Mouse (Mus musculus): ENCODE measurements around the gene Gm6899. TPM values are rescaled to one million over a fixed set of nuclear protein-coding genes. Genes with fewer than 3 reads are reported as not detected.

The Gm6899 gene
- not detected in 2 replicates for polyA plus RNA-seq (2016; fragmentation: Nextera tagmentation; extraction: Ambion mirVana)

DNA sequence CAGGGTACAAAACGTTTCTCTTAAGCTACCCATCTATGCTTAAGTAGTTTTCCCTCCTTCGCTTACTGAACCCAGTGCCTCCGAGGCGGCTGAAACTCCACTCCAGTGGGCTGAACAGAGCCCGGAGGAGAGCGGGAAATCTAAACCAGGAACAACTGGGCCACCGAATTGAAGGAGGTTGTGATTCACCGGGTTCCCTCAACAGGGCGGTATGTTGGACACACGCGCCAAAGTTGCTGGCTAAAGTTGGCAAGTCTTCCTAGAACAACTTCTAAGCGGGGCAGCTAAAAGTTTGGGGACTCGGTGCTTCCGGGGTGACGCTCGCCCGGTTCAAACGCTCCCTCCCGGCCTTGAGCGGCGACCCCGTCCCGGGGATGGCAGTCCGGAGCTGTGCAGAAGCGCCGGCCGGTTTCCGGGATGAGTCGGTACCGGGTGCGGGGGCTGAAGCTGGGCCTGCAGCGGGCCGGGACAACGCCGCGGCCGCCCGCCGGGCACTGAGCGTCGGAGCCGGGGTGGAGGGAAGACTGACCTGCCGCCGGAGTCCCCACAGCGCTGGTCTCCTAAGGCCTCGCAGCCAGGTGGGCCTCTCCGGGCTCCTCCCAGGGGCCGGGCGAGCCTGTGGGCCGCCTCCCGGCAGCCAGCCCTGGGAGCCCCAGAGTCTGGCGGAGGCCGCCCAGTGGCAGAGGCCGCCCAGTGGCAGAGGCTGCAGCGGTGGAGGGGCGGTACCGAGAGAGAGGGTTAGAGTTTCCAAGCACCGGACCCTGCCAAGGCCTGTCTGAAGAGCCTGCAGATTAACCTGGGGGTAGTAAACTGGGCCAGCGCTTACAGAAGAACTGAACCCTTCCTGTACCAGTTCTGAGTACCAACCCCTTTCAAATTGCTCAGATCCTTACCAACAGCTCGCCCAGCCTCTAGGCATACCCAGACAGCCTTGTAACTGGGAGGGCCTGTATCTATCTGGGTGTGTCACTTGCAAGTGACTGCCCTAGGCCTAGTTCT lies at the start of gene Gm6899, which contains the start of gene Vrk2:
Gene Gm6899, plus strand, starts transcription at position 181 of the 999 bp plus-strand sequence.
Gene Vrk2, minus strand, starts transcription at position 939 of the 999 bp plus-strand sequence.
- no peaks in the 10 kb centered on the region for H3K9me3 ChIP-seq
- peak; percentile 84 for DNase-seq (ENCODE audit: low spot score)
- H3K27ac ChIP-seq, result peak within 1 kb of the TSS; percentile 95
- no peaks in the 10 kb centered on the region for H3K36me3 ChIP-seq
- under 1% methylated on average over 60 of the region's 60 CpGs for WGBS
- peaks cover 14% of the 10 kb centered on the region for H3K4me1 ChIP-seq (replicated peaks)
- H3K27me3 ChIP-seq (ENCODE audit: insufficient read depth, poor library complexity, severe bottlenecking), result no peaks in the 10 kb centered on the region
- H3K4me3 ChIP-seq, result peak within 1 kb of the TSS; percentile 81

DNA sequence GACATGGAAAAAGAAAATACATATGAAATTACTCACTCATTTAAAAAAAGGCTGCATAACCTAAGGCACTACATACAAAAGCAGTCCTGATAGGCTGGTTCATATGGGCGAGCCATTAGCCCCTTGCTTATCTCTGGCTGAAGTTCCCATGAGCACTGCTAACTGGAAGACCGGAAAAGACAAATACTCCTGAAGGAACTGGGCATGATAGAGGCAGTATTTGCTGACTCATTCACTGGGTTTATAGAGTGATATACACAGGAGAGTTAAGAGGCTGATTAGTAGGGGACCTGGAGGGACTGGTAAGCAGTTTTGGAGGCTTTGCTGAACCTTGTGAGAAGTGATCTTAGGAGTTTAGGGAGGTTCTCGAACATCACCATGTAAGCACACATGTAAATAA lies 41.5 kb upstream of the Gm6899 start:
- no peak for DNase-seq (ENCODE audit: low spot score)
- peaks cover 4% of the 10 kb centered on the region; the same call in 1 of the 2 replicates for H3K36me3 ChIP-seq
- H3K4me1 ChIP-seq (replicated peaks), result no peaks in the 10 kb centered on the region
- no peak overlapping the region for H3K27ac ChIP-seq
- H3K9me3 ChIP-seq, result no peaks in the 10 kb centered on the region; the same call in 1 of the 2 replicates
- no peaks in the 10 kb centered on the region for H3K27me3 ChIP-seq (ENCODE audit: insufficient read depth, poor library complexity, severe bottlenecking)
- 88% methylated on average over 3 of the region's 3 CpGs for WGBS
- no peak overlapping the region for H3K4me3 ChIP-seq

- Histone ChIP-seq H3K27ac (no peak overlapping the region), H3K36me3 (0 out of 2 replicates have a peak, but pooled peaks cover 3% of the 10 kb centered on the region), H3K9me3 (no peaks in the 10 kb centered on the region), H3K4me1 (replicated peaks) (0 out of 2 replicates have a peak, but pooled peaks cover 6% of the 10 kb centered on the region), H3K27me3 (ENCODE audit: insufficient read depth, poor library complexity, severe bottlenecking) (no peaks in the 10 kb centered on the region), H3K4me3 (no peak overlapping the region)
- no peak for DNase-seq (ENCODE audit: low spot score)
- 89% methylated on average over 17 of the region's 17 CpGs for WGBS
These were observed 7.4 kb upstream of the Gm6899 start for GRCm38 (mm10) chr11:26585409-26586366.

- H3K27me3 ChIP-seq (ENCODE audit: insufficient read depth, poor library complexity, severe bottlenecking), result no peaks in the 10 kb centered on the region
- WGBS, result 83% methylated on average over 6 of the region's 6 CpGs
- 0 out of 2 replicates have a peak, but pooled peaks cover 6% of the 10 kb centered on the region for H3K4me1 ChIP-seq (replicated peaks)
- H3K4me3 ChIP-seq, result no peak overlapping the region
- no peaks in the 10 kb centered on the region for H3K9me3 ChIP-seq
- no peak overlapping the region for H3K27ac ChIP-seq
- DNase-seq (ENCODE audit: low spot score), result no peak
- 0 out of 2 replicates have a peak, but pooled peaks cover 3% of the 10 kb centered on the region for H3K36me3 ChIP-seq
These were observed 6.5 kb upstream of the Gm6899 start for GRCm38 (mm10) chr11:26586367-26587183.

DNA sequence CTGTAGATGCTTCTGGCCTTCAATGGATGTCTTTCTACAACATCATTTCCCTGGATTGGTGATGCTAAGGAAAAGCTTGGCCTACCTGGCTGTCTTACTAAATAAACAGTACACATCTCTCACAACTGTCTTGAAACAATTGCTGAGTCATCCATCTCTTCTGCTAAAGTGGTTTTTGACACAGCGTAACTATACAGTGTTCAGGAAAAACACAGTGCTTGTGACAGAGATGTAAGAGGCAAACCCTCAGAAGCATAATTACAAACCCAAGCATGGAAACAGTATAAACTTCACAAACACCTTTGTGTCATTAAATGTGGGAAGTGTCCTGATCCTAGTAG lies 5.9 kb upstream of the Gm6899 start:
- no peaks in the 10 kb centered on the region for H3K9me3 ChIP-seq
- H3K27ac ChIP-seq, result no peak overlapping the region
- WGBS, result 93% methylated on average over 1 of the region's 1 CpGs

GRCm38 (mm10) chr11:26592395-26593053 lies 517 bp upstream of the Gm6899 start:
- 24% methylated on average over 6 of the region's 6 CpGs for WGBS
- peak; percentile 15 for DNase-seq (ENCODE audit: low spot score)

More for the DNA sequence above, 5.9 kb upstream of the Gm6899 start:
- 0 out of 2 replicates have a peak, but pooled peaks cover 3% of the 10 kb centered on the region for H3K36me3 ChIP-seq
- 0 out of 2 replicates have a peak, but pooled peaks cover 6% of the 10 kb centered on the region for H3K4me1 ChIP-seq (replicated peaks)
- DNase-seq (ENCODE audit: low spot score), result no peak
- no peaks in the 10 kb centered on the region for H3K27me3 ChIP-seq (ENCODE audit: insufficient read depth, poor library complexity, severe bottlenecking)
- H3K4me3 ChIP-seq, result no peak overlapping the region

GRCm38 (mm10) chr11:26594487-26594886 lies 1.4 kb downstream of the Gm6899 start:
- H3K4me3 ChIP-seq, result no peak overlapping the region
- no peaks in the 10 kb centered on the region for H3K9me3 ChIP-seq
- H3K27me3 ChIP-seq (ENCODE audit: insufficient read depth, poor library complexity, severe bottlenecking), result no peaks in the 10 kb centered on the region
- H3K36me3 ChIP-seq, result no peaks in the 10 kb centered on the region
- no peak for DNase-seq (ENCODE audit: low spot score)
- WGBS, result 100% methylated on average over 1 of the region's 1 CpGs
- H3K27ac ChIP-seq, result no peak overlapping the region
- peaks cover 11% of the 10 kb centered on the region for H3K4me1 ChIP-seq (replicated peaks)

More at GRCm38 (mm10) chr11:26592395-26593053, 517 bp upstream of the Gm6899 start:
- H3K27me3 ChIP-seq (ENCODE audit: insufficient read depth, poor library complexity, severe bottlenecking), result no peaks in the 10 kb centered on the region
- peaks cover 14% of the 10 kb centered on the region for H3K4me1 ChIP-seq (replicated peaks)
- H3K9me3 ChIP-seq, result no peaks in the 10 kb centered on the region
- no peaks in the 10 kb centered on the region for H3K36me3 ChIP-seq
- H3K27ac ChIP-seq, result peak overlapping the region; percentile 95
- peak overlapping the region; percentile 81 for H3K4me3 ChIP-seq

DNA sequence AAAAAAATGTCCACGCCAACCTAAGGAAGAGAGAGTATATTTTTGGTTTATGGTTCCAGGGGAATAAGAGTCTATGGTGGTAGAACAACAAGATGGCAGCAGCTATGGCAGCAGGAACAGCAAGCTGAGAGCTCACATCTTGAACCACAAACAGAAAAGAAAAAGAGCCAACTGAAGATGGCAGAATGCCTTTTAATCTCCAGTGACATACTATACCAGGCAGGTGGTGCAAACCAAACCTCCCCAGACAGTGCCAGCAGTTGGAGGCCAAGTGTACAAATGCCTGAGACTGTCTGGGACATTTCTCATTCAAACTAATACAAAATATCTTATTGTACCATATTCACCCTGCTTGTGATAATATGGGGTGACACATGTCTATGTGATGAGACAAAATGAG lies 3.1 kb downstream of the Gm6899 start:
- Histone ChIP-seq H3K4me3 (no peak overlapping the region), H3K36me3 (no peaks in the 10 kb centered on the region), H3K27me3 (ENCODE audit: insufficient read depth, poor library complexity, severe bottlenecking) (no peaks in the 10 kb centered on the region), H3K9me3 (no peaks in the 10 kb centered on the region), H3K27ac (no peak overlapping the region), H3K4me1 (replicated peaks) (peaks cover 7% of the 10 kb centered on the region)
- WGBS, result 92% methylated on average over 1 of the region's 1 CpGs
- DNase-seq (ENCODE audit: low spot score), result no peak

DNA sequence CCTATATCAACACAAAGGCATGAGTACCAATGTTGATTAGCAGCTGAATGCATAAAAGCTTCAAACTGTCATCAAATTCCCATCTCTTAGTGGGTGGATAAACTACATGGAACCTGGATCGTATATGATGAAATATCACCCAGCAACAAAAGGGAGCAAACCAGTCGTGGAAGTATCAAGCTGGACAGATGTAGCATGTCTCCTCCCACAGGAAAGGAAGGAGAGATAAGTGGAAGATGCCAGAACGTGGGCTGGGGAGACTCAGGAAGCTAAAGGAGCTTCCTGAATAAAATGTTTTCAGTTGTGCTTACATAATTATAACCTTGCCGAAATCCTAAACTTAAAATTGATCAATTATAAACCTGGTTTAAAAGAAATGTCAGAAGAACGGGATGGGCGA lies 4.1 kb downstream of the Gm6899 start:
- WGBS, result 86% methylated on average over 6 of the region's 6 CpGs

DNA sequence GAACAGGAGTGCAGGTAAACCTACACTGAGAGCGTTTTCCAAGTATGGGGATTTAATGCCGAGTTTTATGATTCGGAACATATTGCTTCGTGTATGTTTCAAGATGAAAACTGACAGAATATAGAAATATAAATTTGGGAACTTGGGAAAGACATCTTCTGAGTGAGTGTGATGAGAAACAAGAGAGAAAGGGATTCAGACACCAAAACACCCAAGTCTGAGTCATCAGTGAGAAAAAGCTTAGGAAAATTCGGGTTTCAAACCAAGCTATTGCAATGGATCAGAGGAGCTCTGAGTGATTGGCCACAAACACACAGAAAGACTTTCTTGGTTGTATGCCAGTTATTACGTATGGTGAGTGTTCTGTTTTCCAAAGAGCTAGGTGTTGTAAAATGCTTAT lies 4.7 kb downstream of the Gm6899 start:
- H3K9me3 ChIP-seq, result no peaks in the 10 kb centered on the region
- H3K4me3 ChIP-seq, result no peak overlapping the region
- H3K4me1 ChIP-seq (replicated peaks), result peaks cover 1% of the 10 kb centered on the region
- no peak overlapping the region for H3K27ac ChIP-seq
- H3K27me3 ChIP-seq (ENCODE audit: insufficient read depth, poor library complexity, severe bottlenecking), result no peaks in the 10 kb centered on the region
- DNase-seq (ENCODE audit: low spot score), result no peak
- no peaks in the 10 kb centered on the region for H3K36me3 ChIP-seq
- 90% methylated on average over 6 of the region's 6 CpGs for WGBS

More for the DNA sequence above, 4.1 kb downstream of the Gm6899 start:
- Histone ChIP-seq H3K9me3 (no peaks in the 10 kb centered on the region), H3K27ac (no peak overlapping the region), H3K4me1 (replicated peaks) (peaks cover 7% of the 10 kb centered on the region), H3K36me3 (no peaks in the 10 kb centered on the region), H3K4me3 (no peak overlapping the region), H3K27me3 (ENCODE audit: insufficient read depth, poor library complexity, severe bottlenecking) (no peaks in the 10 kb centered on the region)
- no peak for DNase-seq (ENCODE audit: low spot score)

DNA sequence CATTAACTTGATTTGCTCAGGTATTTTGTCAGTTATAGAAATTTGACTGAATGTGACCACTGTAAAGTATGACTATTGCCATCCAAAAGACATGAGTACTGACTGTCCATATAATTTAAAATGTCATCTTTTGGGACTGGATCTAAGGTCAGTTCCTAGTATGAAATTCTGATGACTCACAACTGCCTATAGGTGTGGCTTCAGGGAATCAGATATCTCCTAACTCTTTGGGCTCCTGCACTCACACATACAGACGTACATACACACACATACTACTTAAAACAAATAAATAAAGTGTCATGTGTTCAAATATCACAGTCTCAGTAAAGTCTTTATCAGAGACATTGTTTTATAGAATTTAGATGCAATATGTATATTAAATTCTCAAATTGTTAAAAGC lies 5.8 kb downstream of the Gm6899 start:
- Histone ChIP-seq H3K27ac (no peak overlapping the region), H3K27me3 (ENCODE audit: insufficient read depth, poor library complexity, severe bottlenecking) (no peaks in the 10 kb centered on the region), H3K9me3 (no peaks in the 10 kb centered on the region), H3K4me3 (no peak overlapping the region), H3K36me3 (no peaks in the 10 kb centered on the region), H3K4me1 (replicated peaks) (no peaks in the 10 kb centered on the region; the same call in 1 of the 2 replicates)
- DNase-seq (ENCODE audit: low spot score), result no peak
- 78% methylated on average over 1 of the region's 1 CpGs for WGBS

All from hindbrain, embryonic 10.5 days (tissue).